Mouse (Mus musculus) cortical plate, adult 2 months (tissue): ENCODE data around the gene Lect2. TPM values are rescaled to one million over a fixed set of nuclear protein-coding genes. Genes with fewer than 3 reads are reported as not detected.
A peak's percentile ranks its signal among the peaks of the same experiment; 100 is the strongest.

Experiments
- H3K27ac ChIP-seq: fragments of 200-500 bp; 2 replicates; pipeline ENCODE4 v1.5.1; 2012; ENCODE audit warnings: low read length, control low read depth, inconsistent platforms; ENCODE audit not compliant: insufficient read depth
- H3K4me1 ChIP-seq: fragments of 200-500 bp; 2 replicates; pipeline ENCODE4 v1.6.1; 2011; ENCODE audit warnings: low read length; ENCODE audit not compliant: control insufficient read depth, insufficient read depth
- H3K4me3 ChIP-seq: fragments of 200-500 bp; 2 replicates; pipeline ENCODE4 v1.5.1; 2011; ENCODE audit warnings: mild to moderate bottlenecking, low read length, control low read depth; ENCODE audit not compliant: insufficient read depth
- CTCF ChIP-seq: fragments of 200-500 bp; IDR thresholded peaks from 2 replicates; pipeline ENCODE4 v1.5.1; 2011; ENCODE audit warnings: mild to moderate bottlenecking, control low read depth, low read length; ENCODE audit not compliant: insufficient read depth; ENCODE audit errors: extremely low read depth
- POLR2A ChIP-seq: fragments of 200-500 bp; IDR thresholded peaks from 2 replicates; pipeline ENCODE4 v1.6.1; 2011; ENCODE audit warnings: mild to moderate bottlenecking, low read length, control low read depth; ENCODE audit not compliant: insufficient read depth; ENCODE audit errors: extremely low read depth
- polyA plus RNA-seq: library from polyadenylated mRNA; depleted of rRNA; stranded (reverse); fragments of >200 nt; gene quantifications from 2 replicates; pipeline ENCODE4 v1.2.3, GENCODE M21; 2012; rRNA removed

Gene Lect2
- polyA plus RNA-seq, 1 experiment: not detected

- H3K4me1 ChIP-seq: no peaks in the 10 kb centered on the region
- TF ChIP-seq CTCF (no peak), POLR2A (no peak)
- H3K4me3 ChIP-seq: no peak overlapping the region
Measured at GRCm38 (mm10) chr13:56516816-56517215, 31.5 kb downstream of the Lect2 start.

GRCm38 (mm10) chr13:56516311-56516710, 32.0 kb downstream of the Lect2 start:
- H3K27ac ChIP-seq: no peak overlapping the region
- no peaks in the 10 kb centered on the region for H3K4me1 ChIP-seq
- no peak overlapping the region for H3K4me3 ChIP-seq
- TF ChIP-seq POLR2A (no peak), CTCF (no peak)

More at GRCm38 (mm10) chr13:56516816-56517215, 31.5 kb downstream of the Lect2 start:
- H3K27ac ChIP-seq: no peak overlapping the region

GRCm38 (mm10) chr13:56513595-56513994, 34.7 kb downstream of the Lect2 start:
- Histone ChIP-seq H3K4me1 (no peaks in the 10 kb centered on the region), H3K27ac (no peak overlapping the region), H3K4me3 (no peak overlapping the region)
- no peak for TF ChIP-seq POLR2A
- TF ChIP-seq CTCF: no peak

- Histone ChIP-seq H3K4me3 (no peak overlapping the region), H3K4me1 (no peaks in the 10 kb centered on the region), H3K27ac (no peak overlapping the region)
Measured at GRCm38 (mm10) chr13:56509796-56510195, 38.5 kb downstream of the Lect2 start.

GRCm38 (mm10) chr13:56506871-56507496, 41.3 kb downstream of the Lect2 start:
- H3K4me1 ChIP-seq: no peaks in the 10 kb centered on the region
- TF ChIP-seq CTCF: no peak
- no peak overlapping the region for H3K27ac ChIP-seq
- no peak overlapping the region for H3K4me3 ChIP-seq

More at GRCm38 (mm10) chr13:56509796-56510195, 38.5 kb downstream of the Lect2 start:
- no peak for TF ChIP-seq POLR2A
- TF ChIP-seq CTCF: no peak

GRCm38 (mm10) chr13:56501866-56502420, 46.4 kb downstream of the Lect2 start:
- H3K27ac ChIP-seq: no peak overlapping the region
- H3K4me1 ChIP-seq: no peaks in the 10 kb centered on the region
- no peak overlapping the region for H3K4me3 ChIP-seq
- TF ChIP-seq POLR2A: no peak
- no peak for TF ChIP-seq CTCF

GRCm38 (mm10) chr13:56500636-56501035, 47.7 kb downstream of the Lect2 start:
- H3K4me1 ChIP-seq: no peaks in the 10 kb centered on the region
- no peak overlapping the region for H3K4me3 ChIP-seq
- no peak for TF ChIP-seq CTCF
- TF ChIP-seq POLR2A: no peak
- H3K27ac ChIP-seq: no peak overlapping the region

GRCm38 (mm10) chr13:56500132-56500531, 48.2 kb downstream of the Lect2 start:
- H3K4me3 ChIP-seq: no peak overlapping the region
- TF ChIP-seq CTCF (peak; percentile 53), POLR2A (no peak)
- H3K4me1 ChIP-seq: no peaks in the 10 kb centered on the region
- no peak overlapping the region for H3K27ac ChIP-seq

- no peaks in the 10 kb centered on the region for H3K4me1 ChIP-seq
- H3K27ac ChIP-seq: no peak overlapping the region
- no peak overlapping the region for H3K4me3 ChIP-seq
- TF ChIP-seq CTCF (no peak), POLR2A (no peak)
Measured at GRCm38 (mm10) chr13:56494440-56494839, 53.9 kb downstream of the Lect2 start.

Other genes with a start within 250 kb of the Lect2 start
- not detected in 2 replicates for gene Gm3045, start 121.9 kb downstream of the Lect2 start, polyA plus RNA-seq
- 0.04 and 0.06 TPM in 2 replicates for gene Slc25a48, start 110.1 kb downstream of the Lect2 start, polyA plus RNA-seq
- not detected in 2 replicates for gene Il9, start 66.3 kb downstream of the Lect2 start, polyA plus RNA-seq
- gene Fbxl21, start 26.0 kb downstream of the Lect2 start, polyA plus RNA-seq: 5.5 and 6.1 TPM in 2 replicates
- gene Tgfbi, start 61.0 kb upstream of the Lect2 start, polyA plus RNA-seq: 3.7 and 3.8 TPM in 2 replicates
- gene Smad5, start 154.5 kb upstream of the Lect2 start, polyA plus RNA-seq: 12.4 and 13.4 TPM in 2 replicates
- 4.1 and 8.5 TPM in 2 replicates for gene Gm45623, start 205.3 kb upstream of the Lect2 start, polyA plus RNA-seq